In genomic region chr4:150854839-150855246, GRCm38 (mm10) we compare ENCODE assay signal across 8 mouse cellular contexts. TPM values are rescaled to one million over a fixed set of nuclear protein-coding genes. Genes with fewer than 3 reads are reported as not detected.
A peak's percentile ranks its signal among the peaks of the same experiment; 100 is the strongest.
DNase-seq lines count a peak whose midpoint lies in the region; ATAC-seq lines count a peak whose summit lies in the region.

No protein-coding gene starts in this region.

- WGBS in midbrain, embryonic 12.5 days = under 1% methylated on average over 53 of the region's 59 CpGs

- intact Hi-C loops in left cerebral cortex, postnatal 4 days (cut with DNase I) = loop anchor here (5.0 kb wide), 1 partner anchor 198 kb away; no protein-coding TSS in a partner anchor

- H3K9ac ChIP-seq in midbrain, embryonic 12.5 days (replicated peaks) = peak overlapping the region; percentile 92

- DNase-seq in adrenal gland, postnatal 10 days = peak; percentile 98
- peak; percentile 96 for DNase-seq in embryo, embryonic 11.5 days (ENCODE audit: low read depth, low spot score)
- peak; percentile 100 for DNase-seq in heart, adult 11 months
- DNase-seq in kidney, adult 11 months = peak; percentile 93
- DNase-seq in left cerebral cortex, postnatal 4 days = peak; percentile 98
- DNase-seq in skeletal muscle tissue, adult 2 months (ENCODE audit: low read depth, low spot score) = peak; percentile 96

- peak overlapping the region; percentile 67 for H3K4me2 ChIP-seq in midbrain, embryonic 12.5 days (replicated peaks)

- peak overlapping the region; percentile 80 for H3K4me3 ChIP-seq in midbrain, embryonic 12.5 days

- peaks cover 10% of the 10 kb centered on the region; the same call in 1 of the 2 replicates for H3K4me1 ChIP-seq in midbrain, embryonic 12.5 days

- peak overlapping the region; percentile 98 for H3K27ac ChIP-seq in midbrain, embryonic 12.5 days (replicated peaks)

- peaks cover 12% of the 10 kb centered on the region for H3K27me3 ChIP-seq in midbrain, embryonic 12.5 days

- no peaks in the 10 kb centered on the region for H3K9me3 ChIP-seq in midbrain, embryonic 12.5 days

- no peaks in the 10 kb centered on the region for H3K36me3 ChIP-seq in midbrain, embryonic 12.5 days

- ATAC-seq in midbrain, embryonic 12.5 days (ENCODE audit: low FRiP score, low read depth) = peak; percentile 98
- no peak for ATAC-seq in erythroid progenitor cell, adult 5-6 weeks (replicated peaks; ENCODE audit: low FRiP score, poor library complexity, severe bottlenecking)

RNA-seq across cellular contexts. Expression of gene Errfi1, which starts 1.1 kb away (rescaled TPM):
- 100 to 1,000 TPM in 1 of 2 experiments, 10 to 100 TPM in 1; 32.3 to 159 TPM for total RNA-seq in adrenal gland, postnatal 10 days (2021)
- 10 to 100 TPM; 18.1 to 18.8 TPM for total RNA-seq in left cerebral cortex, postnatal 4 days (2021)
- polyA plus RNA-seq in midbrain, embryonic 12.5 days (2016; fragmentation: Nextera tagmentation; extraction: Ambion mirVana) = 21.2 and 22.1 TPM in 2 replicates
- 1.1 and 2.9 TPM in 2 replicates for total RNA-seq in erythroid progenitor cell, adult 5-6 weeks (2015; ENCODE audit: low replicate concordance)
- total RNA-seq in erythroid progenitor cell, adult 5-6 weeks (2017; ENCODE audit: low replicate concordance) = 1.7 TPM in 1 of 2 replicates, not detected in the other

RNA-seq across cellular contexts. Expression of gene Park7, which starts 59.4 kb away (rescaled TPM):
- total RNA-seq in adrenal gland, postnatal 10 days (2021) = 100 to 1,000 TPM; 242 to 261 TPM
- total RNA-seq in left cerebral cortex, postnatal 4 days (2021) = 100 to 1,000 TPM; 207 to 213 TPM
- 355 and 357 TPM in 2 replicates for polyA plus RNA-seq in midbrain, embryonic 12.5 days (2016; fragmentation: Nextera tagmentation; extraction: Ambion mirVana)
- 32.4 and 104 TPM in 2 replicates for total RNA-seq in erythroid progenitor cell, adult 5-6 weeks (2015; ENCODE audit: low replicate concordance)
- 61.9 and 62.5 TPM in 2 replicates for total RNA-seq in erythroid progenitor cell, adult 5-6 weeks (2017; ENCODE audit: low replicate concordance)

RNA-seq across cellular contexts. Expression of gene Tnfrsf9, which starts 59.5 kb away (rescaled TPM):
- under 1 TPM; 0.57 to 0.73 TPM for total RNA-seq in adrenal gland, postnatal 10 days (2021)
- under 1 TPM in 1 of 2 experiments, not detected in 1; 0.24 TPM for total RNA-seq in left cerebral cortex, postnatal 4 days (2021)
- 0.66 TPM in 1 of 2 replicates, not detected in the other for polyA plus RNA-seq in midbrain, embryonic 12.5 days (2016; fragmentation: Nextera tagmentation; extraction: Ambion mirVana)
- total RNA-seq in erythroid progenitor cell, adult 5-6 weeks (2015; ENCODE audit: low replicate concordance) = 6.7 TPM in 1 of 2 replicates, not detected in the other
- 1.3 TPM in 1 of 2 replicates, not detected in the other for total RNA-seq in erythroid progenitor cell, adult 5-6 weeks (2017; ENCODE audit: low replicate concordance)

Comparison
In these comparisons a context has a peak if more than half of its experiments do, and no peak if none do; other contexts are left out.
1. RNA of gene Errfi1, which starts 1.1 kb away (total RNA-seq): 32.3 to 159 TPM in adrenal gland, postnatal 10 days and 18.1 to 18.8 TPM in left cerebral cortex, postnatal 4 days; 1.1 to 2.9 TPM in erythroid progenitor cell, adult 5-6 weeks; every median in the first group is over 4 times any median in the second.
2. Peak in every context shown above with its lines, with median percentiles within 50 percentile points of each other: DNase-seq.